Mouse (Mus musculus): ENCODE measurements around the gene Asah2. TPM values are rescaled to one million over a fixed set of nuclear protein-coding genes. Genes with fewer than 3 reads are reported as not detected.

Gene Asah2
- polyA plus RNA-seq, 1 experiment: 3.6 TPM

DNA sequence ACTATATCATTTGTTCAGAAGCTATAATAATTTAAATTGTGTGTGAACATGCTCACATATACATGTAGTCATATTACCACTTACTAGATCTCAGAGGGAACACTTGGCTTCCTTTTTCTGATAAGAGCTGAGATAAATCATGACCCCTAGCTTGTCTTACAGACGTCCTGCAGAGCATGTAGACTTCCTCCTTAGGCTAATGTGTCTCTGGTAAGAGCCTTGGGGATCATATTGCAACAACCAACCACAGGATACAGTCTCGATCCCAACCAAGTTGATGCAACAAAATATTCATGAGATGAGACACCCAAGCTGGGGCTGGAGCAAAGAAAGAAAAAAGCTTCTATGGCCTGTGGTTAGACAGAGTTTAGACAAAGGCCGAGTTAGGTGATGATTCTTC, 144.9 kb downstream of the Asah2 start:
- Histone ChIP-seq H3K27ac (ENCODE audit: insufficient read depth, low read length) (no peak overlapping the region), H3K27me3 (ENCODE audit: control insufficient read depth, insufficient read depth, low read length, poor library complexity, severe bottlenecking) (no peaks in the 10 kb centered on the region), H3K36me3 (ENCODE audit: control insufficient read depth, insufficient read depth, low read length, poor library complexity, severe bottlenecking) (no peaks in the 10 kb centered on the region), H3K9ac (ENCODE audit: low read depth, poor library complexity, severe bottlenecking) (no peak overlapping the region), H3K4me1 (ENCODE audit: control insufficient read depth, insufficient read depth, low read length) (no peaks in the 10 kb centered on the region), H3K9me3 (replicated peaks; ENCODE audit: control insufficient read depth, insufficient read depth, low read length, poor library complexity, severe bottlenecking) (no peaks in the 10 kb centered on the region), H3K4me3 (ENCODE audit: low read depth, low read length) (no peak overlapping the region)
- no peak for TF ChIP-seq EP300 (IDR thresholded peaks at IDR 0.05; ENCODE audit: insufficient read depth, low read depth, low read length)
- TF ChIP-seq CTCF (IDR thresholded peaks at IDR 0.05; ENCODE audit: low read depth, low read length): no peak

DNA sequence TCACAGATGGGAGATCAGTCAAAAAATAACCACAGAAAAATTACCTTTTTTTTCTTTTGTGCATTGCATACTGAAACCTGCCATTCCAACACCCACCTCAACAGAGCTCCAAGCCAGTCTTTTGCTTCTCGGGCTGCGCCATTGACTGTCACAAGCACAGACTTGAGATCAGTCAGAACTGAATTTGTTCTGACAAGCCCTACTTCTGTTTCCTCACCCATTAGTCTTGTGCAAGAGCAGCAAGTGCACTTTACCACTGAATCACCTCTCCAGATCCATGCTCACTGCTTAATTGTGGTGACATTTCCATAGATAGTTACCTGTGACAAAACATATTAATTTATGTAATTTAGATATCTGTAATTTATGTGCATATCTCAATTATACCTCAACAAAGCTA, 147.6 kb downstream of the Asah2 start:
- Histone ChIP-seq H3K36me3 (ENCODE audit: control insufficient read depth, insufficient read depth, low read length, poor library complexity, severe bottlenecking) (no peaks in the 10 kb centered on the region), H3K9ac (ENCODE audit: low read depth, poor library complexity, severe bottlenecking) (no peak overlapping the region), H3K4me1 (ENCODE audit: control insufficient read depth, insufficient read depth, low read length) (no peaks in the 10 kb centered on the region), H3K4me3 (ENCODE audit: low read depth, low read length) (no peak overlapping the region), H3K9me3 (replicated peaks; ENCODE audit: control insufficient read depth, insufficient read depth, low read length, poor library complexity, severe bottlenecking) (no peaks in the 10 kb centered on the region), H3K27me3 (ENCODE audit: control insufficient read depth, insufficient read depth, low read length, poor library complexity, severe bottlenecking) (no peaks in the 10 kb centered on the region), H3K27ac (ENCODE audit: insufficient read depth, low read length) (no peak overlapping the region)
- TF ChIP-seq CTCF (IDR thresholded peaks at IDR 0.05; ENCODE audit: low read depth, low read length): no peak

DNA sequence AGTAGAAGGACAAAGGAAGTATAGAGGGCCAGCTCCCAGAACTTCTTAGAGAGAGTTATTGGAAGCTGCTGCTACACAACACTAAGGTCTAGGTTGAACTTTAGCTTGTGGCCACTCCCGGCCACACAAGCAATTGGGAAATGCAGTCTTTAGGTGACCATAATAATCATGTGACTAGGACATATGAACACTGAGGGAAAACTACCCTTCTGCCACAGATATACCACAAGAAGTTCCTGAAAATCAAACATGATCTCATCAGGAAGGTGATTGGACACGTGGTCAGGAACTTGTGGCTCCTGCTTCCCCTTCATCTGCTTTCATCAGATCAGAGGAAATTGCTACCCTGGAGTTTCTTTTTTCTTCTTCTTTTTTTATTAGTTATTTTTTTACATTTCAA, 151.7 kb downstream of the Asah2 start:
- Histone ChIP-seq H3K9ac (ENCODE audit: low read depth, poor library complexity, severe bottlenecking) (no peak overlapping the region), H3K9me3 (replicated peaks; ENCODE audit: control insufficient read depth, insufficient read depth, low read length, poor library complexity, severe bottlenecking) (no peaks in the 10 kb centered on the region), H3K27me3 (ENCODE audit: control insufficient read depth, insufficient read depth, low read length, poor library complexity, severe bottlenecking) (no peaks in the 10 kb centered on the region), H3K36me3 (ENCODE audit: control insufficient read depth, insufficient read depth, low read length, poor library complexity, severe bottlenecking) (no peaks in the 10 kb centered on the region), H3K4me1 (ENCODE audit: control insufficient read depth, insufficient read depth, low read length) (no peaks in the 10 kb centered on the region), H3K27ac (ENCODE audit: insufficient read depth, low read length) (no peak overlapping the region), H3K4me3 (ENCODE audit: low read depth, low read length) (no peak overlapping the region)
- TF ChIP-seq CTCF (IDR thresholded peaks at IDR 0.05; ENCODE audit: low read depth, low read length): no peak
- no peak for TF ChIP-seq POLR2A (IDR thresholded peaks at IDR 0.05; ENCODE audit: insufficient read depth, low read length)
- TF ChIP-seq EP300 (IDR thresholded peaks at IDR 0.05; ENCODE audit: insufficient read depth, low read depth, low read length): no peak

DNA sequence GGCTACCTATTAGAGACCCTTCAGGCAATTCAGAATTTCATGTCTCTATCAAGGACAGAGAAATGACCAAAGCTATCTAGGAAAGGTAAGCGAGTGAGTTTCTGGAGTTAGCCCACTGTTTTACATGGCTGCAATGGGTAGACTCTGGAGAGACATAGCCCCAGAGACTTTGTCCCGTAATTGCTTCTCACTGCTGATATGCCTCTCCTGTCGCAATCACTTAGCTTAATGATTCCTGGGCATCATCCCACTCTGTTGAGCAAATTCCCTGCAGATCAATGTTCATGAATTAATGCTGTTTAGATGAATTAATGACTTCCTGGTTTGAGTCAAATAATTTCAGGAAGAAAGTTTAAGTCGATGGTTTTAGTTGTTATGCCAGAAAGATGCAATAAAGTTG, 153.3 kb downstream of the Asah2 start:
- no peaks in the 10 kb centered on the region for H3K36me3 ChIP-seq (ENCODE audit: control insufficient read depth, insufficient read depth, low read length, poor library complexity, severe bottlenecking)
- no peak overlapping the region for H3K4me3 ChIP-seq (ENCODE audit: low read depth, low read length)
- no peaks in the 10 kb centered on the region for H3K4me1 ChIP-seq (ENCODE audit: control insufficient read depth, insufficient read depth, low read length)
- no peak for TF ChIP-seq EP300 (IDR thresholded peaks at IDR 0.05; ENCODE audit: insufficient read depth, low read depth, low read length)
- TF ChIP-seq CTCF (IDR thresholded peaks at IDR 0.05; ENCODE audit: low read depth, low read length): no peak
- no peak for TF ChIP-seq POLR2A (IDR thresholded peaks at IDR 0.05; ENCODE audit: insufficient read depth, low read length)
- no peaks in the 10 kb centered on the region for H3K9me3 ChIP-seq (replicated peaks; ENCODE audit: control insufficient read depth, insufficient read depth, low read length, poor library complexity, severe bottlenecking)
- H3K27me3 ChIP-seq (ENCODE audit: control insufficient read depth, insufficient read depth, low read length, poor library complexity, severe bottlenecking): no peaks in the 10 kb centered on the region
- H3K9ac ChIP-seq (ENCODE audit: low read depth, poor library complexity, severe bottlenecking): no peak overlapping the region
- H3K27ac ChIP-seq (ENCODE audit: insufficient read depth, low read length): no peak overlapping the region

DNA sequence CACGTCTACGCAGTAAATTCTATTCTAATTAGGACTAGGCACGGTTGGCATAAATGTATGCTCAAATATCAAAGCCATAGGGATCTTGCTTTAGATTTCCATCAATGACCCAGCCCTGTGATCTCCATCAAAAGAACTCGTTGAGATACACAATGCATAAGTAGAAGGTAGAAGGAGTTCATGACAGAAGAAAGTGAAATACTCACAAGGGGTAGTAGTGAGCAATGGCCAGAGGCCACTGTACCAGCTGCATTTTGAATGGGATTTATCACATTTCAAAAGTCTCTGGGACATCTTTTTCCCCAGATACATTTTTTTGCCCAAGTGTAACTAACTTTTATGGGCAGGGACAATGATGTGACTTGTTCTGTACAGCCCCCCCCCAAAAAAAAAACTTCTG, 153.7 kb downstream of the Asah2 start:
- no peak overlapping the region for H3K9ac ChIP-seq (ENCODE audit: low read depth, poor library complexity, severe bottlenecking)
- TF ChIP-seq EP300 (IDR thresholded peaks at IDR 0.05; ENCODE audit: insufficient read depth, low read depth, low read length) (no peak), CTCF (IDR thresholded peaks at IDR 0.05; ENCODE audit: low read depth, low read length) (no peak), POLR2A (IDR thresholded peaks at IDR 0.05; ENCODE audit: insufficient read depth, low read length) (no peak)
- H3K27ac ChIP-seq (ENCODE audit: insufficient read depth, low read length): no peak overlapping the region
- H3K27me3 ChIP-seq (ENCODE audit: control insufficient read depth, insufficient read depth, low read length, poor library complexity, severe bottlenecking): no peaks in the 10 kb centered on the region
- H3K9me3 ChIP-seq (replicated peaks; ENCODE audit: control insufficient read depth, insufficient read depth, low read length, poor library complexity, severe bottlenecking): no peaks in the 10 kb centered on the region
- H3K4me3 ChIP-seq (ENCODE audit: low read depth, low read length): no peak overlapping the region
- no peaks in the 10 kb centered on the region for H3K36me3 ChIP-seq (ENCODE audit: control insufficient read depth, insufficient read depth, low read length, poor library complexity, severe bottlenecking)
- no peaks in the 10 kb centered on the region for H3K4me1 ChIP-seq (ENCODE audit: control insufficient read depth, insufficient read depth, low read length)

DNA sequence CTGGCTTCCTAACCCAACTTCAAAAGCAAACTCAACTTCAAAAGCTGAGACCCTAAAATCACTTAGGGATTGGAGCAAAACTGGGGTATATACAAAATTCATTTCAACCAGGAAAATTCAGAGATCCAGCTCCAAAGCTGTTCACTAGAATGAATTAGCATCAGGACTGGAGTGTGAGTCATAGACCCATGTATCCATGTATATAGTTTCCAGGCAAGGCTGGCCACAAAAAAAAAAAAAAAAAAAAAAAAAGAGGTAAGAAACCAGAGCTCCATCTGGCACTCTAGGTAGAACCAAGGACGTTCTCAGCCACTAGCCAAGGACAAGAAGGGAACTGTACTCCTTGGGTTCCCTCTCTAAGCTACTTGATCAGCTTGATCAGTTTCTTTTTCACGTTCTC, 154.2 kb downstream of the Asah2 start:
- Histone ChIP-seq H3K4me1 (ENCODE audit: control insufficient read depth, insufficient read depth, low read length) (no peaks in the 10 kb centered on the region), H3K9ac (ENCODE audit: low read depth, poor library complexity, severe bottlenecking) (no peak overlapping the region), H3K4me3 (ENCODE audit: low read depth, low read length) (no peak overlapping the region), H3K27ac (ENCODE audit: insufficient read depth, low read length) (no peak overlapping the region), H3K27me3 (ENCODE audit: control insufficient read depth, insufficient read depth, low read length, poor library complexity, severe bottlenecking) (no peaks in the 10 kb centered on the region), H3K9me3 (replicated peaks; ENCODE audit: control insufficient read depth, insufficient read depth, low read length, poor library complexity, severe bottlenecking) (no peaks in the 10 kb centered on the region), H3K36me3 (ENCODE audit: control insufficient read depth, insufficient read depth, low read length, poor library complexity, severe bottlenecking) (no peaks in the 10 kb centered on the region)
- TF ChIP-seq EP300 (IDR thresholded peaks at IDR 0.05; ENCODE audit: insufficient read depth, low read depth, low read length): no peak
- TF ChIP-seq CTCF (IDR thresholded peaks at IDR 0.05; ENCODE audit: low read depth, low read length): no peak
- TF ChIP-seq POLR2A (IDR thresholded peaks at IDR 0.05; ENCODE audit: insufficient read depth, low read length): no peak
